Mouse (Mus musculus) MEL (cell line): ENCODE results near the gene Trim47.

Experiments used
- CHD1 ChIP-seq: IDR thresholded peaks from 2 replicates; pipeline ENCODE4 v1.6.1; 2012; ENCODE audit warnings: low read depth, mild to moderate bottlenecking, inconsistent platforms, low read length, improper control_type of control experiment
- CTCF ChIP-seq, 3 experiments: IDR thresholded peaks in 2 of 3; conservative IDR thresholded peaks in 1 of 3; 2 replicates each; pipeline ENCODE4 v1.5.1; 2011 to 2012; ENCODE audit warnings: low read length in 3 of 3, low read depth in 2 of 3, mild to moderate bottlenecking in 2 of 3, improper control_type of control experiment in 1 of 3, inconsistent platforms in 1 of 3, mixed read lengths in 1 of 3, moderate library complexity in 1 of 3; ENCODE audit not compliant: control insufficient read depth in 1 of 3, insufficient read depth in 1 of 3, poor library complexity in 1 of 3, severe bottlenecking in 1 of 3
- E2F4 ChIP-seq: IDR thresholded peaks from 2 replicates; pipeline ENCODE4 v1.6.1; 2011; ENCODE audit warnings: low read depth, low read length, improper control_type of control experiment, borderline replicate concordance
- ELF1 ChIP-seq: IDR thresholded peaks from 2 replicates; pipeline ENCODE4 v1.6.1; 2014; ENCODE audit warnings: low read depth, mild to moderate bottlenecking, inconsistent platforms, low read length, improper control_type of control experiment, moderate library complexity
- EP300 ChIP-seq, 2 experiments: IDR thresholded peaks; 2 replicates each; pipeline ENCODE4 v1.6.1; 2011; ENCODE audit warnings: improper control_type of control experiment in 2 of 2, low read length in 2 of 2, low read depth in 1 of 2, mild to moderate bottlenecking in 1 of 2
- GATA1 ChIP-seq: IDR thresholded peaks from 2 replicates; pipeline ENCODE4 v1.6.1; 2011; ENCODE audit warnings: low read depth, low read length, improper control_type of control experiment
- HCFC1 ChIP-seq: IDR thresholded peaks from 2 replicates; pipeline ENCODE4 v1.6.1; 2012; ENCODE audit warnings: low read depth, mild to moderate bottlenecking, inconsistent platforms, low read length, improper control_type of control experiment, moderate library complexity
- MXI1 ChIP-seq: IDR thresholded peaks from 2 replicates; pipeline ENCODE4 v1.6.1; 2011; ENCODE audit warnings: mild to moderate bottlenecking, low read depth, low read length, improper control_type of control experiment
- NRF1 ChIP-seq: IDR thresholded peaks from 2 replicates; pipeline ENCODE4 v1.6.1; 2014; ENCODE audit warnings: low read depth, mild to moderate bottlenecking, inconsistent platforms, low read length, improper control_type of control experiment, moderate library complexity; ENCODE audit not compliant: poor library complexity, insufficient read depth, severe bottlenecking
- POLR2A ChIP-seq, 2 experiments: IDR thresholded peaks; 2 replicates each; pipeline ENCODE4 v1.6.1; 2011 to 2012; ENCODE audit warnings: low read length in 2 of 2, mild to moderate bottlenecking in 2 of 2, control low read depth in 1 of 2, improper control_type of control experiment in 1 of 2, low read depth in 1 of 2, moderate library complexity in 1 of 2; ENCODE audit not compliant: control insufficient read depth in 1 of 2, insufficient read depth in 1 of 2, poor library complexity in 1 of 2
- SMC3 ChIP-seq: IDR thresholded peaks from 2 replicates; pipeline ENCODE4 v1.6.1; 2011; ENCODE audit warnings: low read depth, low read length, improper control_type of control experiment
- ZC3H11A ChIP-seq: IDR thresholded peaks from 2 replicates; pipeline ENCODE4 v1.6.1; 2012; ENCODE audit warnings: low read depth, mild to moderate bottlenecking, inconsistent platforms, low read length, improper control_type of control experiment

- TF ChIP-seq GATA1 (no peak), CTCF (IDR thresholded peaks at IDR 0.05 in 2 of 3, conservative IDR thresholded peaks at IDR 0.05 in 1 of 3; ENCODE audit: control insufficient read depth in 1 of 3, insufficient read depth in 1 of 3, low read depth in 2 of 3, low read length in 3 of 3, poor library complexity in 1 of 3, severe bottlenecking in 1 of 3) (peak in 2 of 3 experiments; percentile 81 to 89; a peak in 5 of 6 replicates), EP300 (IDR thresholded peaks at IDR 0.05; ENCODE audit: low read depth in 1 of 2, low read length in 2 of 2) (peak in 1 of 2 experiments; percentile 23; a peak in 1 of 4 replicates), POLR2A (IDR thresholded peaks at IDR 0.05; ENCODE audit: control insufficient read depth in 1 of 2, insufficient read depth in 1 of 2, low read depth in 1 of 2, low read length in 2 of 2, poor library complexity in 1 of 2) (peak; percentile 57 to 83; a peak in 3 of 4 replicates), ZC3H11A (peak; percentile 64), CHD1 (no peak), ELF1 (peak; percentile 91), HCFC1 (peak; percentile 55), NRF1 (peak; percentile 49; the same call in 1 of the 2 replicates), MXI1 (peak; percentile 88), E2F4 (no peak), SMC3 (peak; percentile 74)
Measured at GRCm38 (mm10) chr11:116130488-116131205, 3.6 kb upstream of the Trim47 start, which contains the start of gene Trim65.
